Mouse (Mus musculus) heart, postnatal 0 days (tissue): ENCODE measurements around the gene Tmem176a.

Source experiments
- CTCF ChIP-seq: IDR thresholded peaks from 2 replicates; pipeline ENCODE4 v1.5.1; 2016; ENCODE audit warnings: antibody characterized with exemption, control low read depth, low read depth
- EP300 ChIP-seq: IDR thresholded peaks from 2 replicates; pipeline ENCODE4 v1.6.1; 2016; ENCODE audit warnings: antibody characterized with exemption, low read depth

DNA sequence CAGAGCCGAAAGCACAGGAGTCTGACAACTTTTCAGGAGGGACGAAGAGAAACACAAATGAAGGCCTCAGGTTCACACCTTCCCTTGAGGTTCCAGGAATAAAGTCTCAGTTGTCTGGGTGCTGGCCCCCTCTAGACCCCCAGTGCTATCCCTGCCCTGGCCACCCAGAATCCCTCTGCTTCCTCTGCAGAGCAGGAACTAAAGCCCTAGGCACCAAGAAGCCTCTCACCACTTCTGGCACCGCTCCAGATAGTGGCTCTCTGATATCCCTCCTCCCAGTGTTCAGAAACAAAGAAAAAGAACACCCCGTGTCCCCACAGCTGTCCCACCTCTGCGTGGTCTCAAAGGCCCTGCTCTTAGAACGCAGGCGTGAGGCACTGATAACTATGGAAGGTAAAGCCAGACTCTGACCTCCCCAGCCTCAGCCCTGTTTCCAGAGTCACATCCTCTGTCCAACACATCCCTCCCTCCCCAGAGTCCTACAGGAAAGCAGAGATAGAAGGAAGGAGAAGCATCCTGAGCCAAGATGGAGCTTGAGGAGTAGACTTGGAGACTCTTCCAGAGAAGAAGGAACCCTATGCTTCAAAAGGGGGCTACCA, at the start of gene Tmem176a:
- TF ChIP-seq CTCF: no peak
- no peak for TF ChIP-seq EP300
